27 mouse cellular contexts compared by ENCODE assay signal in genomic region chr2:149819751-149820150, GRCm38 (mm10). TPM values are rescaled to one million over a fixed set of nuclear protein-coding genes. Genes with fewer than 3 reads are reported as not detected.
"Had no signal": no experiment of that assay in that cellular context is flagged by ENCODE, and none has a peak within 500 bp of the region (broad histone marks: within the 10 kb centered on the region; RNA-seq: fewer than 3 reads in every experiment).

No protein-coding gene starts in this region.

- H3K27ac ChIP-seq: kidney, postnatal 0 days; left cerebral cortex, adult 2 months; liver, embryonic 13.5 days had no signal

- H3K9me3 ChIP-seq: liver, embryonic 13.5 days had no signal

- H3K36me3 ChIP-seq: liver, embryonic 13.5 days had no signal

- H3K4me2 ChIP-seq: liver, embryonic 13.5 days; midbrain, embryonic 11.5 days had no signal

- H3K4me1 ChIP-seq: liver, embryonic 13.5 days had no signal

- H3K9ac ChIP-seq: liver, embryonic 13.5 days had no signal

- H3K27me3 ChIP-seq: liver, embryonic 13.5 days had no signal

- H3K4me3 ChIP-seq: left cerebral cortex, adult 2 months; liver, embryonic 13.5 days had no signal

- DNase-seq: kidney, postnatal 25 days; layer of hippocampus, postnatal 36 days; liver, embryonic 13.5 days; lung, adult 2 months; lung, postnatal 14 days; lung, postnatal 4 days; midbrain, embryonic 14.5 days; thymus, adult 18-20 months; thymus, postnatal 36 days had no signal

RNA-seq across cellular contexts. Expression of gene Syndig1, which starts 9.3 kb away (rescaled TPM):
- total RNA-seq: liver, adult 2 months; megakaryocyte progenitor cell, adult 5-6 weeks; megakaryocyte-erythroid progenitor cell, adult 5-6 weeks had no signal
- polyA plus RNA-seq: liver, adult 2 months; spleen, adult 2 months had no signal

RNA-seq across cellular contexts. Expression of gene C530025M09Rik, which starts 11.3 kb away (rescaled TPM):
- total RNA-seq: liver, adult 2 months; megakaryocyte progenitor cell, adult 5-6 weeks; megakaryocyte-erythroid progenitor cell, adult 5-6 weeks; midbrain, postnatal 0 days had no signal
- polyA plus RNA-seq: kidney, embryonic 14.5 days; kidney, postnatal 0 days; large intestine, adult 2 months; limb, embryonic 11.5 days; limb, embryonic 14.5 days; liver, adult 2 months; liver, embryonic 13.5 days; liver, embryonic 16.5 days; lung, adult 2 months; midbrain, embryonic 11.5 days; neural tube, embryonic 11.5 days; small intestine, adult 2 months; spleen, adult 2 months; stomach, embryonic 16.5 days; testis, adult 2 months; urinary bladder, adult 2 months had no signal
